Mouse (Mus musculus) erythroblast, embryonic 14.5 days (primary cell): ENCODE measurements around the gene Gprc5c.

Source experiments
- GATA1 ChIP-seq: IDR thresholded peaks from 2 replicates; pipeline ENCODE4 v1.6.1; 2012; ENCODE audit warnings: low read length, inconsistent platforms, mixed read lengths
- TAL1 ChIP-seq: IDR thresholded peaks from 3 replicates; pipeline ENCODE4 v1.6.1; 2012; ENCODE audit warnings: low read length, inconsistent platforms, mixed read lengths

GRCm38 (mm10) chr11:114833166-114833565, 17.8 kb upstream of the Gprc5c start:
- no peak for TF ChIP-seq TAL1
- TF ChIP-seq GATA1: no peak
